Mouse (Mus musculus) kidney, postnatal 0 days (tissue): Measurements from ENCODE around the gene Rdh8. TPM values are rescaled to one million over a fixed set of nuclear protein-coding genes. Genes with fewer than 3 reads are reported as not detected.

ENCODE experiments used
- ATAC-seq: fragments of 200-750 bp; cut with Nextera tagmentation; replicated peaks from 2 replicates; pipeline ENCODE4 v1.8.0; 2017; ENCODE audit warnings: low read depth, moderate number of reproducible peaks, moderate TSS enrichment, moderate library complexity; ENCODE audit not compliant: low FRiP score
- DNase-seq: peaks from one replicate; pipeline ENCODE4 v3.0.0-alpha.2; 2016; ENCODE audit warnings: low spot score
- H3K27ac ChIP-seq: fragments of 300-500 bp; sonication (generic); 2 replicates; pipeline ENCODE4 v1.5.1; 2014; ENCODE audit warnings: mild to moderate bottlenecking
- H3K27me3 ChIP-seq: fragments of 300-500 bp; sonication (generic); 2 replicates; pipeline ENCODE4 v1.6.1; 2014; ENCODE audit warnings: low read length, mixed read lengths; ENCODE audit not compliant: insufficient read depth
- H3K36me3 ChIP-seq: fragments of 300-500 bp; sonication (generic); 2 replicates; pipeline ENCODE4 v1.6.1; 2014; ENCODE audit warnings: low read length, mixed read lengths; ENCODE audit not compliant: insufficient read depth
- H3K4me1 ChIP-seq: fragments of 300-500 bp; sonication (generic); replicated peaks from 2 replicates; pipeline ENCODE4 v1.6.1; 2014; ENCODE audit warnings: antibody characterized with exemption, low read length, mixed read lengths; ENCODE audit not compliant: insufficient read depth
- H3K4me2 ChIP-seq: fragments of 300-500 bp; sonication (generic); 2 replicates; pipeline ENCODE4 v1.6.1; 2014; ENCODE audit warnings: mild to moderate bottlenecking, low read length, moderate library complexity, mixed read lengths
- H3K4me3 ChIP-seq: fragments of 300-500 bp; sonication (generic); replicated peaks from 2 replicates; pipeline ENCODE4 v1.5.1; 2014; ENCODE audit warnings: low read depth, low read length
- H3K9ac ChIP-seq: fragments of 300-500 bp; sonication (generic); 2 replicates; pipeline ENCODE4 v1.6.1; 2014; ENCODE audit warnings: low read depth, low read length
- H3K9me3 ChIP-seq: fragments of 300-500 bp; sonication (generic); replicated peaks from 2 replicates; pipeline ENCODE4 v1.6.1; 2016; ENCODE audit warnings: low read length, inconsistent platforms, mixed read lengths
- CTCF ChIP-seq: IDR thresholded peaks from 2 replicates; pipeline ENCODE4 v1.5.1; 2016; ENCODE audit warnings: antibody characterized with exemption, low read depth, mild to moderate bottlenecking, moderate library complexity
- WGBS: fragments of 180-500 bp; shearing (Covaris S2); extraction: QIAGEN DNeasy Blood & Tissue Kit; methylation state at CpG from one replicate; pipeline ENCODE4 v1.1.7; 2014; 5-methylcytosine and 5-hydroxymethylcytosine counted together
- polyA plus RNA-seq: library from polyadenylated mRNA; unstranded; fragments of >200 nt; fragmentation: Nextera tagmentation; extraction: Ambion mirVana; gene quantifications from 2 replicates; pipeline ENCODE4 v1.2.1, GENCODE M21; 2015

Rdh8 gene
- polyA plus RNA-seq, 1 experiment from 2014 or later: not detected

GRCm38 (mm10) chr9:20812537-20813271 lies 5.6 kb upstream of the Rdh8 start:
- DNase-seq: peak; percentile 63
- no peak for TF ChIP-seq CTCF
- peaks cover 4% of the 10 kb centered on the region; the same call in 1 of the 2 replicates for H3K4me1 ChIP-seq
- WGBS: 10% methylated on average over 19 of the region's 19 CpGs
- no peak overlapping the region for H3K27ac ChIP-seq
- H3K4me2 ChIP-seq: peak overlapping the region; percentile 25; the same call in 1 of the 2 replicates
- no peaks in the 10 kb centered on the region for H3K9me3 ChIP-seq
- ATAC-seq: peak; percentile 37; the same call in 1 of the 2 replicates
- H3K4me3 ChIP-seq: no peak overlapping the region
- no peaks in the 10 kb centered on the region; the same call in 1 of the 2 replicates for H3K27me3 ChIP-seq
- no peaks in the 10 kb centered on the region for H3K36me3 ChIP-seq
- no peak overlapping the region for H3K9ac ChIP-seq

GRCm38 (mm10) chr9:20814521-20815272 lies 3.6 kb upstream of the Rdh8 start, which contains the start of gene Col5a3:
TSS of gene Col5a3 (minus strand) at chr9:20815067.
- WGBS: 4% methylated on average over 29 of the region's 29 CpGs
- DNase-seq (peak; percentile 59), ATAC-seq (peak; percentile 69)
- Histone ChIP-seq H3K27ac (no peak within 1 kb of the TSS), H3K9me3 (no peaks in the 10 kb centered on the region), H3K9ac (no peak within 1 kb of the TSS), H3K4me1 (peaks cover 4% of the 10 kb centered on the region; the same call in 1 of the 2 replicates), H3K36me3 (no peaks in the 10 kb centered on the region), H3K4me3 (no peak within 1 kb of the TSS), H3K4me2 (peak within 1 kb of the TSS; percentile 49), H3K27me3 (no peaks in the 10 kb centered on the region; the same call in 1 of the 2 replicates)
- no peak for TF ChIP-seq CTCF

- no peak for TF ChIP-seq CTCF
- Histone ChIP-seq H3K36me3 (no peaks in the 10 kb centered on the region), H3K27ac (no peak overlapping the region), H3K9ac (no peak overlapping the region), H3K4me3 (no peak overlapping the region), H3K4me2 (no peak overlapping the region), H3K9me3 (no peaks in the 10 kb centered on the region), H3K4me1 (peaks cover 1% of the 10 kb centered on the region; the same call in 1 of the 2 replicates), H3K27me3 (no peaks in the 10 kb centered on the region)
- DNase-seq: no peak
- ATAC-seq: no peak
- WGBS: 54% methylated on average over 5 of the region's 5 CpGs
Observed at GRCm38 (mm10) chr9:20820001-20820400, 1.7 kb downstream of the Rdh8 start.

- Histone ChIP-seq H3K27me3 (no peaks in the 10 kb centered on the region), H3K4me2 (no peak overlapping the region), H3K4me1 (no peaks in the 10 kb centered on the region), H3K36me3 (no peaks in the 10 kb centered on the region), H3K9me3 (no peaks in the 10 kb centered on the region), H3K9ac (no peak overlapping the region), H3K4me3 (no peak overlapping the region), H3K27ac (no peak overlapping the region)
- DNase-seq (no peak), ATAC-seq (no peak)
- no peak for TF ChIP-seq CTCF
- WGBS: 84% methylated on average over 3 of the region's 3 CpGs
Observed at GRCm38 (mm10) chr9:20822821-20823220, 4.5 kb downstream of the Rdh8 start.

GRCm38 (mm10) chr9:20825781-20826180 lies 7.5 kb downstream of the Rdh8 start:
- Histone ChIP-seq H3K36me3 (no peaks in the 10 kb centered on the region), H3K27ac (no peak overlapping the region), H3K4me1 (no peaks in the 10 kb centered on the region), H3K9me3 (no peaks in the 10 kb centered on the region), H3K4me3 (no peak overlapping the region), H3K9ac (no peak overlapping the region), H3K27me3 (no peaks in the 10 kb centered on the region), H3K4me2 (no peak overlapping the region)
- TF ChIP-seq CTCF: no peak
- DNase-seq: no peak
- 52% methylated on average over 5 of the region's 5 CpGs for WGBS
- no peak for ATAC-seq

GRCm38 (mm10) chr9:20828127-20828526 lies 9.8 kb downstream of the Rdh8 start:
- no peak overlapping the region for H3K4me2 ChIP-seq
- H3K9ac ChIP-seq: no peak overlapping the region
- H3K36me3 ChIP-seq: no peaks in the 10 kb centered on the region
- no peak overlapping the region for H3K4me3 ChIP-seq
- TF ChIP-seq CTCF: no peak
- no peaks in the 10 kb centered on the region for H3K9me3 ChIP-seq
- no peak for ATAC-seq
- no peaks in the 10 kb centered on the region for H3K4me1 ChIP-seq
- DNase-seq: no peak
- H3K27ac ChIP-seq: no peak overlapping the region
- H3K27me3 ChIP-seq: no peaks in the 10 kb centered on the region
- 97% methylated on average over 1 of the region's 1 CpGs for WGBS
